Mouse (Mus musculus) cerebellum, postnatal 25 days (tissue): ENCODE data around the gene Prok2.
A peak's percentile ranks its signal among the peaks of the same experiment; 100 is the strongest.

Experiments
- DNase-seq, 2 experiments: peaks; one replicate each; pipeline ENCODE4 v3.0.0; 2021; ENCODE audit warnings: mixed read lengths in 2 of 2

Prok2 gene

DNA sequence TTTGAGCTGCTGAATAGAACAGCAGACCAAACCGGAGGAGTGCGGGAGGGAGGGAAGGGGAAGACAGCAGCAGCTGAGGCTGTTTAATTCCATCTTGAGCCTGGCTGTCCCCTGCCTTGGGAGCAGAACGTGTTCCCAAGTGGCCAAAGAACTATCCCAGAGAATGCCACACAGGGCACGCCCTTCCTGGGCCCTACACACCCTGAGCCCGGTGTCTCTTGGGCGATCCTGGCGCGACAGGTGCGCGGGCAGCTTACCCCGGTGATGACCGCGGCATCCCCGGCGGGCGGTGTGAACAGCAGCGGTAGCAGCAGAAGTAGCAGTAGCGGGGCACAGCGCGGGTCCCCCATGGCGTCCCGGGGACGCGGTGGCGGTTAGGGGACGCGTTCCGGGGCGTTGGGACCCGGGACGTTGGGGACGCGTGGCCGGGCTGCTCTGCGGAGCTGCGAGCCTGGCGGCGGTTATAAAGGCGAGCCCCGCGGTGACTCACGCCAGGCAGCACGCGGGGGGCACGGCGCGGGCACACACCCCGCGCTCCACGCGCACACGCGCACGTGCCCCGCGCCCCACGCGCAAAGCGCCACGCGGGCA, at the start of gene Prok2:
Prok2 (minus strand) TSS at position 422 of the 591 bp plus-strand sequence.
- DNase-seq = peak; percentile 20 to 32

- DNase-seq = no peak
These were observed 48.5 kb upstream of the Prok2 start for GRCm38 (mm10) chr6:99774680-99775079.

- no peak for DNase-seq
These were observed 42.3 kb upstream of the Prok2 start for GRCm38 (mm10) chr6:99768495-99768894.

GRCm38 (mm10) chr6:99764916-99765315, 38.7 kb upstream of the Prok2 start:
- no peak for DNase-seq

DNA sequence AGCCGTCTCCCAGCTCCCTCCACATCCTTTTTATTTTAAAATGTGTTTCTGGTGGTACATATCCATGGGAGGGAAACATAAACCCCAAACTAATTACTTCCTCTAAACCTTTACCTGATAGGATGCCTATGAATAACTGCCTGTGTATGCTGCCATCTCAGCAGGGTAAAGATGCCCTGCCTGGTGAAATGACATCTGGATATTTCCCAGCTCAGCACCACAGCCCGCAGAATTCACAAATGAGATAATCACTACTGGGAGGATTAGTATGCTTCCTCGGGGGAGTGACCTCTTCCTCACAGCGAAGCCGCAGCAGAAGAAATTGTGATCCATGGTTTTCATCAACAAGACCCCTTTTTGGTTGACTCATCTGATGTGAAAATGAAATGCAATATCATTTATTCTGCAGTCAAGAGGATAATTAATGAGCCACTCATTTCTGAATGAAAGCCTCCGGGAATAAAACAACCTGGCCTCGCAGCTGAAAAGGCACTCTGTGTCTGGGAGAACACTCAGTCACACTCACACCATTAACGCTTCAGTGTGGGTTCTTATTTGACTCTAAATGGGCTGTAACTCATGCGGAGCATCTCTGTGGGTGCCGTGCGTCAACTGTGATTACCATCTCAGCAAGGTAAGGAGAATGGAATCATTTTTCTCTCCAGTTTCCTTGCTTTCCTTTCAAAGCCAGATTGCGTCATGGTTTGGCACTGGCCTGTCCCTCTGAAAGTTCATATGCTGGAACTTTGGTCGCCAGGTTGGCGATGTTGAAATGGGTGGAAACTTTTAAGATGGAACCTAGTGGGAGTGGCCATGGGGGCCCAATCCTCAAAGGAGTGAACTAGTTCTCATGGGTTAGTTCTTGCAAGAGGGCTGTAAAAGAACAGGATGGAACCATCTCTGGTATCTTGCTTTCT, 36.1 kb upstream of the Prok2 start:
- DNase-seq = no peak

DNA sequence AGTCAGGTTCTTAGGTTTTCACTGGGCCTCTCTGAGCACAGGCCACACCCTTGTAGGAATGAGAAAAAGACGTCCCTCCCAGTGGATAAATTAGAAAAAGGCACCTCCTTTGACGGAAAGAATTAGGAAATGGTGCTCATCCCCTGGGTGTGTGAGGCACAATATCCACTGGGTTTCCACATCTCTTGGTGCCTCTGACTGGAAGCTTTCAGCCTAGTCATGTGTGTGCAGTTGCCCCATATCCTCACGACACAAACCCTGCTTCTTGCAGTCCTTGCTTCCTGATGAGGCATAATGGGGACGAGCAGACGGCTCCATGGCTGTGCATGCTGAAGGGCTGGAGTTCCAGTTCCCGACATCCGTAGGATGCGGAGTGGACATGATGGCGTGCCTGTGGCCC, 29.9 kb upstream of the Prok2 start:
- no peak for DNase-seq

- DNase-seq = no peak
These were observed 25.1 kb upstream of the Prok2 start for GRCm38 (mm10) chr6:99751308-99751707.

- no peak for DNase-seq
These were observed 20.1 kb upstream of the Prok2 start for GRCm38 (mm10) chr6:99746275-99746674.

DNA sequence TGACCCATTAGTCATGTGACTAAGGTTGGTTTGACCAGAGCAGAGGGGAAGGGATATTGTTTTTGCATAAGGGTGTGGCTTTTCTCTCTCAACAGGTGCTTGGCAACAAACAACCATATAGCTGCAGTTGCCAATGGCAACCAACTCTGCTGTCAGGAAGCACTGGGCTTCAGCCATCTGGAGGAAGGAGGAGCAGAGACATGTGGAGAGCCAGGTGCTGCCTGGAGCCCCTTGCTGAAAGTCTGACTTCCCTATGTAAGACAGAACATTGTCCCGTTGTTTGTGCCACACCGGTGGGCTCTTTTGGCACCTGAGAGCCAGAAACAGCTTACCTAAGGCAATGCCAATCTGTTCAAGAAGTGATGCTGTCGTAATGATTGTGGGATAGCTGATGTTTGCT, 16.7 kb upstream of the Prok2 start:
- DNase-seq = no peak

GRCm38 (mm10) chr6:99734666-99735065, 8.5 kb upstream of the Prok2 start:
- DNase-seq = peak in 1 of 2 experiments; percentile 13

GRCm38 (mm10) chr6:99732673-99733072, 6.5 kb upstream of the Prok2 start:
- DNase-seq = no peak

DNA sequence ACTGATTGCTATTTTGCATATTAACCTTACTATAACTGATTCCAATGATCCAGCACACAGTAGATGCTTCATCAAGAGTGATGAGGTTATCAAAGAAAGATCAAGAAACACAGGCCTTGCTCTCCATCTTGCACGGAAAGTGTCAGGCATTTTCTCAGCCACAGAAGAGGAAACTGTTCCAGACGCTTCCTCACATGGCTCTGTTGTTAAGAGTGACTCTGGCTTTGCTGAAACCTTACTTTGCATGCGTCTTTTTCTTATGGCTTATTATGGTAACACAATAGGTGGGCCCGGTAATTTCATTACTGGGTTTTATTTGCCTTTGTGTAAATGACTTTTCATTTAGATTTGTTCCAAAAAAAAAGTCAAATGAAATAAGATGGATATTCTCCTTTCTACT, 5.7 kb upstream of the Prok2 start:
- no peak for DNase-seq

- DNase-seq = no peak
These were observed 3.7 kb upstream of the Prok2 start for GRCm38 (mm10) chr6:99729853-99730252.

DNA sequence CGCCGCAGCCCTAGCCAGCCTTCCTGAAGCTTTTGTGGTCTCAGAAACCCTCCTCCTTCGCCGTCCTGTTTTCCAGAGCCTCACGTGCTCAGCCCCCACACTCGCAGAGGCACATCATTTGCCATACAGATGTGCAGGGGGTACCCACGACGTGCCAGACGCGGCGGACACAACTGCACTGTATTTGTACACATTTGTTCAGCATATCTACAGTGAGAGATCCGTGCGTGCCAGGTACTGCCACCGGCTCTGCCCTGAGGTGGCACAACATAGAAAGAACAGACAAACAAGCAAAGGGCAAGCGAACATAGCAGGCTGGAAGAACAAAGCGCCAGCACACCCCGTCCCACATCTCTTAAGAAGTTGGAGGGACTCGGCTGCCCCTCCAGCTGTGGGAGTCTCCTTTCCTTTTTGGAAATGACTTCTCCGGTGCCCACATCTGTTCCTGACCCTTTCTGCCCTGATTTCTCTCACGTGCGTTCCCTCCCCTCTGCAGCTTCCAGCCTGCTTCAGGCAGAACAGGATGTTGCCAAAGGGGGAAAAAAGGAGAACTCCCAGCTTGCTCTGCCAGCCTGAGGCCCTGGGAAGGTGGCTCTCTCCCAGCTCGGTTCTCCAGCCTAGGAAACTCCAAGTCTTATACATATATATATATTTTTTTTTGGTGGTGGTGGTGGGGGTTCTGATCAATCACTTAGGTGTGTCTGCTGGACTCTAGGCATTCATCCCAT, 548 bp upstream of the Prok2 start:
- DNase-seq = no peak

- DNase-seq = no peak
These were observed 3.8 kb downstream of the Prok2 start for GRCm38 (mm10) chr6:99722390-99722789.

DNA sequence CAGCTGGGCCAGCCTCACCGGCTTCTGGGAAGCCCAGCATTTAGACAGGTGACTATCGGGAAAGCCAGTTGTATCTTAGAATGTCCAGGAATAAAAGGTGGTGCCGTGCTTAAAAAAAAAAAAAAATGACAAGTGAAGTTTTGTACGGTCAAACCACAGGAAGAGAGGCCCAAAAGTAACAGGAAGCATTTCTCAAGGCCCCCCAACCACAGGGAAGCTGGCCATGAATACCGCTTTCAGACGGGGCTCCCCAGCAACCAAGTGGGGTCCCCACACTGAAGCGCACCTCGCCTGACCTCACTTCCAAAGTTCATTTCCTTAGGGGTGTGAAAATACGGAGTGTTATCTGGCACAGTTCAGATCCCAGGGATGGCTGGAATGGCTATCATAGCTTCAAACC, 5.2 kb downstream of the Prok2 start:
- no peak for DNase-seq

GRCm38 (mm10) chr6:99715913-99716312, 10.3 kb downstream of the Prok2 start:
- no peak for DNase-seq

DNA sequence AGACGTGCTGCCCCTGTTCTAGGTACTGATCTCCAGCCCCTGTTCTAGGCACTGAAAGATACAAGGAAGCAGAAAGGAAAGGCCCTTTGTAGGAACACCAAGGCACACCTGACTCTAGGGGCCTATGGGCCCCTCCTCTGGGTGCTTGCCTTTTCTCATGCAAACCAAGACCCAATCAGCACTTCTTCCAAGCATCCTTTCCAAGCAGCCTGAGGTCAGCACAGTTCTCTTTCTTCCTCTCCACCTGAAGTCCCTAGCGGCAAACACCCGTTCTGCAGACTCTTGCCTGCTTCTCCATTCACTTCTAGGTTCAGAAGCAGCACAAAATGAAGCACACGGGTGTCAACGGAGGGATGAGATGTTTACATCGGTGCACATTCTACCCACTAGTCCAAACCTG, 11.0 kb downstream of the Prok2 start:
- DNase-seq = no peak

DNA sequence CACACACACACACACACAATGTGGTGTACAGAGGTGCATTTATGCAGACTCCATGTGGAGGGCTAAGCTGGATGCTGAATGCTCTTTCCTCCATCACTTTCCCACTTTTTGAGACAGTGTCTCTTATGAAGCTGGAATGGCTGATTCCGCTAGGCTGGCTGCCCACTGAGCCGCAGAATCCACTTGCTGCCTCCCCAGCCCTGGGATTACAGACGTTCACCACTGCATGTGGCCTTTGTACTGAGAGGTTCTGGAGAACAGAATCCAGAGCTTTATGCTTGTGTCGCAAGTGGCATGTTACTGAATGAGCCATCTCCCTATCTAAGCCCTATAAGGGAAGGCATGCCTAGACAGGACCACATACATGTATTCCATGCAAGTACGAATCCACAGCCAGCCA, 12.9 kb downstream of the Prok2 start:
- DNase-seq = no peak

DNA sequence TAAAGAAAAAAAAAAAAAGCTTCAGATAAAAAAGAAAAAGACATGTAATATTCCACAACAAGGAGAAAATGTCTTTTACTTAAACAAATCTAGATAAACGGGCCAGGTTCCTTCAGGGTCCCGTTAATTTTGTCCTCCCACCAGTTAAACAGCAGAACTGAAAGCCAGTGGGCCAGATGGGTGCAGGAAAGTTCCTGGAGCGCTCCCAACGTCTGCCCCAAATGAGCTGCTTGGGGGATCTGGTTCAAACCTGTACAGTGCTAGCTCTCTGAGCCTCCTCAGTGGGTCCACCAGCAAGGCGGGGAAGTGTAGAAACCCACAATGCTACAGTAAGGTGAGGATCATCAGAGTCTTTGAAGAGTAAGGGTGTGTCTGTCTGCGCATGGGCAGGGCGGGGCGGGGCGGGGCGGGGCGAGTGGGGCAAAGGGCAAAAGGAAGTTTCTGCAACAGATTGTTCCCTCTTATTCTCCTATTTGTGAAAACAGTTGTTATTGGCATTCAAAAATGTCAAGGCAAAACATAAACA, 14.6 kb downstream of the Prok2 start:
- DNase-seq = no peak

DNA sequence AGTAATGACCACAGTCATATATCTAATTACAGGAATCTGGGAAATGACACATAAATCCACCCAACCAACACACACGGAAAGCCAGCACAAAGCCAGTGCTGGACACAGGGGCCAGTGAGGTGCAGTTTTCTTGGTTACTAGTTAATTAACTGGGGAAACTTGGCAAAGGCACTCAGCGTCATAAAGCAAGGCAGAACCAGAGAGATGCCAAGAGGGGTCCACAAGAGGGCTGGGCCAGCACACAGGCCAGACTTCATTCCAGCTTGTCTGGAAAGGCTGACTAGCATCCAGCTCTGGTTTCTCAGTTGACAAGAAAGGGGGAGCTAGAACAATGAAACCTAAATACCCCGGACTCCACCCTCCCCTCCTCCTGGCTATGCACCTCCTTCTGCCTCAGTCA, 25.7 kb downstream of the Prok2 start:
- DNase-seq = no peak

- DNase-seq = peak; percentile 64 to 70
These were observed 33.0 kb downstream of the Prok2 start for GRCm38 (mm10) chr6:99692916-99693841.
